Mouse (Mus musculus): ENCODE measurements around the gene Enc1.

GRCm38 (mm10) chr13:97242716-97243115 is 1.8 kb downstream of the Enc1 start:
- TF ChIP-seq CTCF (IDR thresholded peaks at IDR 0.05; ENCODE audit: insufficient read depth, low read length) (no peak), POLR2A (IDR thresholded peaks at IDR 0.05; ENCODE audit: borderline replicate concordance, extremely low read depth, low read depth, low read length) (no peak)

Measured in lung, adult 2 months (tissue).